Mouse (Mus musculus): ENCODE data around the gene Ephx3.

Ephx3 gene

GRCm38 (mm10) chr17:32176919-32177318, 12.4 kb downstream of the Ephx3 start:
- no peak for DNase-seq (ENCODE audit: extremely low read depth, low read depth, low spot score)

DNA sequence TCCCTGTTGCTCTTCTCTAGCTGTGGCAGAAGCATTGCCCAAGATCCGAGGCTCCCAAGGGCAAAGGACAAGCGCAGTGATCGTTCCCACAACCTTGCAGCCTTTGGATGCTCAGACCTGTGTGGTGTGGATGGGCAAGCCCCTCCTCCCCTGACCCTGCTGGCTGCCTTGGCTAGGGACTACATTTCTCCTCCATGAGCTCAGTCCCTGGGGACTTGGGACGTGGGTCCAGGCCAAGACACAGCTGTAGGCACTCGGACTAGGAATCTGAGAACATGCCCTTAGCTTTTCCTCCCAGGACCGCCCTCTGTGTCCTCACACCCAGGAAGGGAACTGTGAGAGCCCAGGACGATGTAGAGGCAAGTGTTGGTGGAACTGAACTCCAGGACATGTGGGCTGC, 16.2 kb downstream of the Ephx3 start:
- DNase-seq (ENCODE audit: extremely low read depth, low read depth, low spot score), result no peak

- no peak for DNase-seq (ENCODE audit: extremely low read depth, low read depth, low spot score)
These were observed 16.9 kb downstream of the Ephx3 start for GRCm38 (mm10) chr17:32172485-32172884.

GRCm38 (mm10) chr17:32169518-32170225, 19.7 kb downstream of the Ephx3 start:
- DNase-seq (ENCODE audit: extremely low read depth, low read depth, low spot score), result no peak

DNA sequence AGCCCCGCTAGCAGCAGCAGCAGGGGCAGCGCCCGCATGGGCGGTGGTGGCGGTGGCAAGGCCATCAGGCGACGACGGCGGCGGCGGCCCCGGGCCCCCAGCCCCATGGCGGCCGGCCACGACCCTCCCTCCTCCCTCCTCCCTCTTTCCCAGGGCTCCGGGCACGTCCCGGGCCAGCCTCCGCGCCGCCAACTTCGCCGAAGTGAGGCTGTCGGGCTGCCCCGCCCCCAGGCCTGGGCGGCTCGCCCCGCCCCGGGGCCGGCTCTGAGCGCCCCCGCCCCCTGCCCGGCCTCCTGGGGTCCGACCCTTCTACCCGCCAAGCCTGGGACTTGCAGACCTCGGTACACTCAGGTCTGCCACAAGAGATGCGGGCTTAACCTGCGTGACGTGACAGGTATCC, 22.7 kb downstream of the Ephx3 start, which contains the start of gene Notch3:
Gene Notch3 (minus strand): TSS at position 166 of the 400 bp plus-strand sequence.
- no peak for DNase-seq (ENCODE audit: extremely low read depth, low read depth, low spot score)

- no peak for DNase-seq (ENCODE audit: extremely low read depth, low read depth, low spot score)
These were observed 23.4 kb downstream of the Ephx3 start for GRCm38 (mm10) chr17:32165803-32166595.

DNA sequence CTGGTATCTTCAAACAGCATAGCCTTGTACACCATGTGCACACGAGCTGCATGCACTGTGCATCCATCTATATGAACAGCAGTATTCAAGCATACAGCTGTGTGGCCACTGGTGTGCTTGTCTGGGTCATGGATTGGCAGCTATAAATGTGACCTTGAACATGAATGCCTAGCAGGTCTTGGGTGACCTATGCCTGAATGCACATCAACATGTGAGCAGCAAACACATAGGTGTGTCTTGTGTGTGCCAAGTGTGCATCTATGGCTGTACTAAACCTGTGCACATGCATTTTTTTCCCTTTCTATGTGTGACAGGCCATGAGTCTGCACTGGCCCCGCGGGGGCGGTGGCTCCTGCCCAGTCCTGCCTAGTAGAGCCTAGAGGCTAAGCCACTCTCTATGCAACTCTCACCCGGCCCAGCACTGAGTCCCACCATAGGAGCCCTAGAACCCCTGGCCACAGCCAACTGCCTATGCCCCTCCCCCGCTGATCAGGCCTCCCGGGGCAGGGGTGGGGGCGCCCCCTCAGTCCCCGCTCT, 24.0 kb downstream of the Ephx3 start:
- no peak for DNase-seq (ENCODE audit: extremely low read depth, low read depth, low spot score)

DNA sequence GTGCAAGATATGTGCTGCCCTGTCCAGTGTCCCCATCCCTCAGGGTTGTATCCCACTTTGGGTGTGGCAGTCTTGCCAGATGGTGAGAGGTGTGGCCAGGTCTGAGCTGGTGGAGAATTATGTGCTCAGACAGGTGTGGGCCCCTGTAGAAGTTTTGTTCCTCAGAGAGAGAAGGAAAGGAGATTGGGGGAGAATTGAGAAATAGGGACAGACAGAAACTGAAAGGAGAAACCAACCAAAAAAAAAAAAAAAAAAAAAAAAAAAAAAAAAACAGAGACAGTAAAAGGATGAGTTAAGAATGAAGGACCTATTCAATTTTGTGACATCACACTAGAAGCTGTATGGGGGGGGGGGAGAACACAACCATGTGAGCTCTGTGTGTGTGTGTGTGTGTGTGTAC, 24.6 kb downstream of the Ephx3 start:
- DNase-seq (ENCODE audit: extremely low read depth, low read depth, low spot score), result no peak

- DNase-seq (ENCODE audit: extremely low read depth, low read depth, low spot score), result no peak
These were observed 25.3 kb downstream of the Ephx3 start for GRCm38 (mm10) chr17:32163910-32164650.

DNA sequence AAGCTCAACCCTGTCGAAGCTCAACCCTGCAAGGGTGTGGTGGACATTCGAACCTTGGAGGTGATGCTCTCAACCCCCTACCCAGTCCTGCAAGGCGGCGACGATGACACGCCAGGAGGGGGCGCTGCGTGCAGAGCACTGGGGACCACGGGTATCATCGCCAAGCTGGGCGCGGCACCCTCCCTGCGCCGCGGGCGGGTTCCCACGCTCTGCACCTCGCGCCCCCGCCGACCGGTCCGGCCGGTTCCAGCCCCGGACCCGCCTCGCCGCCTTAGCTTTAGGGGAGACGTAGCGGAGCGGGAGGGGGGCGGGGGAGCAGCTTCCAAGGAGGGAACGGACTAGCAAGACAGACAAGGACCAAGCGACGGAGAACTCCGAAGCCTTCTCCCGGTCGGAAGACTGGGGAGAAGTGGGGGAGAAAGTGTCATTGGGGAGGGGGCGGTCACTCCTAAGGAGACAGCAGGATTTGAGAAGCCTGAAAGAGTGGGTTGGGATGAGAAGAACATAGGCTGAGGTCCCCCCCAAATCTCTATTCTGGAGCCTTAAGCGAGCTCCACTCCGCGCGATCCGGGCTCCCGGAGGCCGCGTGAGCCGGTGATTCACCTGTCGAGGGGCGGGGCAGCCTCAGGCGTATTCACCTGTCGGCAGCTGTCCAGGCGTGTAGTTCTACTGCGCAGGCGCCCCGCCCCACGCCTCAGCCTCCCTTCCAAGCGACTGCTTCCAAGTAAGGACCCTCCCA, 27.1 kb downstream of the Ephx3 start:
- no peak for DNase-seq (ENCODE audit: extremely low read depth, low read depth, low spot score)

DNA sequence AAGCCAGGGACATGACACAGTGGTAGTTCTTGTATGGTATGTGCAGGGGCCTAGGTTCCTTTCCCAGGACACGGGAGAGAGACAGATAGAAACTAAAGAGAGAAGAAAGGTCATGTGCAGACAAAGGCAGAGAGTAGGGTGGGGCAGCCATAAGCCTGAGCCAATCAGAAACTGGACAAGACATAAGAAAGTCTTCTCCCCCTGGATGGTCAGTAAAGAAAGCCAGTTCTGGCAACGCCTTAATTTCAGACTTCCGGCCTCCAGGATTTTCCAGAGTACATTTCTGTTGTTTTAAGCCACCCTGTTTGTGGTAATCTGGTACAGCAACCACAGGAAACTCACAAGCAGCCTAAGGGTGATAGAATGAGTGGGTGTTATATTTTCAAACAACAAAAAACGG, 28.5 kb downstream of the Ephx3 start:
- DNase-seq (ENCODE audit: extremely low read depth, low read depth, low spot score), result no peak

DNA sequence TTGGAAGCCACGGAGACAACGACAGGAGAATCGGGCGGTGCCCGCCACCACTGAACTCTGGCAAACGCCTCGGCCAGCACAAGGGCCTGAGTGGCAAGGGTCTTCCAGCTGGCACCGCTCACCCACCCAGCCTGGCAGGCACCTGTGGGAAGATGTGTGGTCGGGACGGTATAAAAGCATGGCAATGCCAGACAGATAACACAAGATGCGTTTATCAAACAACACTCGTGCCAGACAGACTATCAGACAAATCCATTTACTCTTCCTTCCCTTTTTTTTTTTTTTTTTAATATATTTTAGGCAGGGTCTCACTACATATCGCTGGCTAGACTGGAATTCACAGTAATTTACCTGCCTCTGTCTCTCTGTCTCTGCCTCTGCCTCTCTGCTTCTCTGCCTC, 30.5 kb downstream of the Ephx3 start:
- DNase-seq (ENCODE audit: extremely low read depth, low read depth, low spot score), result no peak

DNA sequence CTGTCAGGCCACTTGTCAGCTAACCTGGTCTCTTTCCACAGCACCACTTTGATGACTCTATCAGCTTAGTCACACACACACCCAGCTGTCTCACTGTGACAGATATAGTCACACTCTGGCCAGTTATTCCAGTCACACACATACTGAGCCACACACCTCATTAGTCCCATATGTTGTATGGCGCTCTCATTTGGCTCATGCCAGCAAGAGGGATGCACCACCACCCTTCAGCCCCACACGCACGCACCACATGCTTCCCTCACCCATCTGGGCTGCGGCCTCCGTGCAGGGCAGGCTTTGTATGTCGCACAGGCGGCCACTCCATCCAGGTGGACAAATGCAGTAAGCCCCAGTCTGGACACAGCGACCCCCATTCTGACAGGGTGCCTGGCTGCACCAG, 42.6 kb downstream of the Ephx3 start:
- DNase-seq (ENCODE audit: extremely low read depth, low read depth, low spot score), result no peak

DNA sequence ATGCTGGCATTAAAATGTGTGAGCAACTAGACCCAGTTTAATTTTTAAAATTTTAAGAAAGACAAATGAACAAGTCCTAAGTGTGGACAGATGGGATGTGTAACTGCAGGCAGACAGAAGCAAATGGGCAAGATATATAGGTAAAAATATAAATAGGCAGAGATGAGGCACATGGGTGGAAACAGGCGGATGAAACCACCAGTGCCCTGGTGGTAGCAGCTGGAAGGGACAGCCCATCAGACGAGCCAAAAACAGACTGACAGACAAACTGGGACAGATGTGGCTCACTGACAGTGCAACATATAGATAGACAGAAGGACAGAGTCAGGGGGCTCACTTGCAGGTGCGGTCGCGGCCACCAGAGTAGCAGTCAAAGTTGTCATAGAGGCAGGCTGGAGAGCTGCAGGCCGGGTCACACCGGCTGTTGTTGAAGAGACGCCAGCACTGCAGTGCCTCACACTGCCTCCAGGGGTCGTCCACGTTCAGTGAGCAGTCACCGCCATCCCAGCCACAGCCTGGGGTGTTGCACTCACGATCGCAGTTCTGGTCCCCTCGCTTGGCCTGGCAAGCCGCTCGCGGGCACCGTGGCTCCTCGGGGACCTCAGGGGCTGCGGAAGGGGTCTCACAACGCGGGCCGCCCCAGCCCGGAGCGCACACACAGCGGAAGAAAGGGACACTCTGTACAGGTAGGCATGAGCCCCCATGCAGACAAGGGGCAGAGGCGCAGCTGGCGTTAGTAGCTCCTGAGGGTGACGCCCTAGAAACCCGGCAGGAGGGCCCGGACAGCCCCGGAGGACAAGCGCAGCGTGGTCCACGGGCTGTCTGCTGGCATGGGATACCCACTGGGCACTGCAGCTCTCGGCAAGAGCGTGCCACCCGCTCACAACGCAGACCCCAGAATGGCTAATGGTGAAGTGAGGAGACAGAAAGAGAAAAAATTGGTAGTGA, 46.2 kb downstream of the Ephx3 start:
- no peak for DNase-seq (ENCODE audit: extremely low read depth, low read depth, low spot score)

GRCm38 (mm10) chr17:32142234-32142633, 47.1 kb downstream of the Ephx3 start:
- DNase-seq (ENCODE audit: extremely low read depth, low read depth, low spot score), result no peak

All from fat pad, adult 2 months (tissue).